Mouse (Mus musculus): Measurements from ENCODE around the gene Gm10377. TPM values are rescaled to one million over a fixed set of nuclear protein-coding genes. Genes with fewer than 3 reads are reported as not detected.
"Not testable (repeated sequence)": the region's sequence is repeated elsewhere in the genome, so short reads cannot be mapped to it uniquely, and the experiment has no call there.

The Gm10377 gene
- total RNA-seq (2014; rRNA removed) (not detected in 2 replicates), polyA plus RNA-seq (2015; fragmentation: Nextera tagmentation; extraction: Ambion mirVana) (not detected in 2 replicates)

- not testable (repeated sequence) for DNase-seq; H3K36me3 ChIP-seq (ENCODE audit: insufficient read depth); H3K27me3 ChIP-seq (ENCODE audit: insufficient read depth, low read length); ATAC-seq; H3K4me3 ChIP-seq (ENCODE audit: low read depth, low read length); H3K4me2 ChIP-seq (ENCODE audit: low read depth); H3K4me1 ChIP-seq (ENCODE audit: insufficient read depth); H3K27ac ChIP-seq (ENCODE audit: low read depth, low read length); H3K9me3 ChIP-seq (ENCODE audit: low read length); H3K9ac ChIP-seq
These were observed at the start of gene Gm10377 for GRCm38 (mm10) chr14:42797887-42798286. Gene Gm10377, minus strand, starts transcription at chr14:42797987.

- not testable (repeated sequence) for H3K4me2 ChIP-seq (ENCODE audit: low read depth); ATAC-seq; H3K9me3 ChIP-seq (ENCODE audit: low read length); DNase-seq; H3K9ac ChIP-seq; H3K36me3 ChIP-seq (ENCODE audit: insufficient read depth); H3K4me1 ChIP-seq (ENCODE audit: insufficient read depth); H3K27ac ChIP-seq (ENCODE audit: low read depth, low read length); H3K4me3 ChIP-seq (ENCODE audit: low read depth, low read length); H3K27me3 ChIP-seq (ENCODE audit: insufficient read depth, low read length)
- 100% methylated on average over 1 of the region's 1 CpGs for WGBS
These were observed 29.1 kb downstream of the Gm10377 start, which contains the start of gene Gm3015 for GRCm38 (mm10) chr14:42768721-42769120. Gene Gm3015, minus strand, starts transcription at chr14:42768821.

Other genes starting within 250 kb of the Gm10377 start
- gene Gm17124, start 198.1 kb downstream of the Gm10377 start, total RNA-seq (2014; rRNA removed), result not detected in 2 replicates
- gene Gm17124, start 198.1 kb downstream of the Gm10377 start, polyA plus RNA-seq (2015; fragmentation: Nextera tagmentation; extraction: Ambion mirVana), result not detected in 2 replicates
- not detected in 2 replicates for gene Gm3633, start 156.1 kb downstream of the Gm10377 start, total RNA-seq (2014; rRNA removed)
- gene Gm3633, start 156.1 kb downstream of the Gm10377 start, polyA plus RNA-seq (2015; fragmentation: Nextera tagmentation; extraction: Ambion mirVana), result not detected in 2 replicates
- not detected in 2 replicates for gene Gm10378, start 142.0 kb downstream of the Gm10377 start, total RNA-seq (2014; rRNA removed)
- not detected in 2 replicates for gene Gm10378, start 142.0 kb downstream of the Gm10377 start, polyA plus RNA-seq (2015; fragmentation: Nextera tagmentation; extraction: Ambion mirVana)
- gene Gm3015, start 29.2 kb downstream of the Gm10377 start, total RNA-seq (2014; rRNA removed), result not detected in 2 replicates
- not detected in 2 replicates for gene Gm3015, start 29.2 kb downstream of the Gm10377 start, polyA plus RNA-seq (2015; fragmentation: Nextera tagmentation; extraction: Ambion mirVana)
- not detected in 2 replicates for gene Gm21977, start 55.5 kb upstream of the Gm10377 start, total RNA-seq (2014; rRNA removed)
- gene Gm21977, start 55.5 kb upstream of the Gm10377 start, polyA plus RNA-seq (2015; fragmentation: Nextera tagmentation; extraction: Ambion mirVana), result not detected in 2 replicates
- gene Gm8082, start 195.6 kb upstream of the Gm10377 start, total RNA-seq (2014; rRNA removed), result not detected in 2 replicates
- gene Gm8082, start 195.6 kb upstream of the Gm10377 start, polyA plus RNA-seq (2015; fragmentation: Nextera tagmentation; extraction: Ambion mirVana), result not detected in 2 replicates
- not detected in 2 replicates for gene Gm10376, start 217.6 kb upstream of the Gm10377 start, total RNA-seq (2014; rRNA removed)
- not detected in 2 replicates for gene Gm10376, start 217.6 kb upstream of the Gm10377 start, polyA plus RNA-seq (2015; fragmentation: Nextera tagmentation; extraction: Ambion mirVana)

Measured in forebrain, postnatal 0 days (tissue).